Mouse (Mus musculus): ENCODE data around the gene Sacm1l. TPM values are rescaled to one million over a fixed set of nuclear protein-coding genes. Genes with fewer than 3 reads are reported as not detected.

Sacm1l gene
- polyA plus RNA-seq, 1 experiment from 2014 or later: 51.6 TPM

DNA sequence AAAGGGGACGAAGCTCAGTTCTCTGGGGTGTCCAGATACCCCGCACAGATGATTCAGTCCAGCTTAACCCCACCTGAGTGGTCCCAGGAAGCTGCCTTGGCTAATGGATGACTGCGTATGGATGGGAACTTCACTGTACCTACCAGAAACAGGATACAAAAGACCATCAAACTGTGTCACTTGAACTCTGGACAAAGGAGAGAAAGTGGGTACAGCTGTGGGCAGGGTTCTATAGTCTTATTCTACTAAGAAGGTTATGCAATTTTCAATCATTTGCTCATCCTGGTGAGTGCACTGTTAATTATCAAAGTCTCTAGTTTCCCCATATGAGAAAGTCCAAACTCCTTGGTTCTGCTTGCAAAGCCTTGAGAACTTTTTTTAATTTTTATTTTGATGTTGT is 103.4 kb downstream of the Sacm1l start:
- ATAC-seq (replicated peaks; ENCODE audit: extremely low read depth, insufficient read depth, low FRiP score): no peak
- no peaks in the 10 kb centered on the region for H3K36me3 ChIP-seq (ENCODE audit: control insufficient read depth, insufficient read depth)
- H3K4me3 ChIP-seq (ENCODE audit: low read length): no peak overlapping the region
- H3K4me2 ChIP-seq (ENCODE audit: low read depth, low read length): no peak overlapping the region
- no peaks in the 10 kb centered on the region for H3K4me1 ChIP-seq (ENCODE audit: control insufficient read depth, insufficient read depth, low read length)
- H3K9ac ChIP-seq (ENCODE audit: low read length): no peak overlapping the region
- no peaks in the 10 kb centered on the region for H3K27me3 ChIP-seq (ENCODE audit: control insufficient read depth, insufficient read depth, low read length)
- H3K27ac ChIP-seq (ENCODE audit: low read length): no peak overlapping the region
- no peaks in the 10 kb centered on the region for H3K9me3 ChIP-seq (replicated peaks; ENCODE audit: control insufficient read depth, low read length)
- 90% methylated on average over 3 of the region's 3 CpGs for WGBS

DNA sequence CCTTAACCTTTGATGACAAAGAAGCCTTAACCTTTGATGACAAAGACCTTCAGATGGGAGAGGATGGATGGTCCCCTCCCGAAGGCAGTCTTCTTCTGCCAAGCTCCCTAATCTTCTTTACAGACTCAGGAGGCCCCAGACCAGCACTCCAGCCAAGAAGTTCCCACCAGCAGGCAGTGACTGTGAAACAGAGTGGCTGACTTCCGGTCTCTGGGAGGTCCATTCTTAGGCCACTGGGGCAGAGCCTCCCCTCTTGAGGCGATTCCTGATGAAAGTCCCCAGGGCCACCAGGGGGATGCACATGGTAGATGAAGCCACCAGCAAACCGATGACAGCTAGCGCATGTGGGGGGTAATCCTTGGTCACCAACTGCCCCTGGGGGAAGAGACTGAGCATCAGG is 107.2 kb downstream of the Sacm1l start:
- Histone ChIP-seq H3K36me3 (ENCODE audit: control insufficient read depth, insufficient read depth) (no peaks in the 10 kb centered on the region), H3K27me3 (ENCODE audit: control insufficient read depth, insufficient read depth, low read length) (no peaks in the 10 kb centered on the region), H3K4me3 (ENCODE audit: low read length) (no peak overlapping the region), H3K4me2 (ENCODE audit: low read depth, low read length) (no peak overlapping the region), H3K9me3 (replicated peaks; ENCODE audit: control insufficient read depth, low read length) (no peaks in the 10 kb centered on the region), H3K9ac (ENCODE audit: low read length) (no peak overlapping the region), H3K27ac (ENCODE audit: low read length) (no peak overlapping the region), H3K4me1 (ENCODE audit: control insufficient read depth, insufficient read depth, low read length) (no peaks in the 10 kb centered on the region)
- 60% methylated on average over 5 of the region's 5 CpGs for WGBS
- ATAC-seq (replicated peaks; ENCODE audit: extremely low read depth, insufficient read depth, low FRiP score): no peak

DNA sequence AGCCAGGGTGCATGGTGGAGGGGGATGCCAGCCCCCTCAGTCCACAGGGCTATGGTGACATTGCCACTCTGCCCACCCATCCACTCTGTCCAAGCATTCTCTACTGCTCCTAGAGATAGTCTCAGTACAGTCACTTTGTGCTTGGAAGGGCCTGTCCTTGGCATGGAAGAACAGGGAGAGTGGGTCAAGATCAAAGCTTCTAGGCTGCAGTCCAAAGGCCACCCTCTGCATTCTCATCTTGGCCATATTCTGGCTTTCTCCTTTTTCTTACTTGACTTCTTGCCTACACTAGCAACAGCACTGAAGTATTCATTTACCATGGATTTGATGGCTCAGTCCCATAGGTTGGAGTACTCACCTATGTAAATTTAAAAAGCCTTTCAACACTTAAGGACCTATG is 108.7 kb downstream of the Sacm1l start:
- Histone ChIP-seq H3K36me3 (ENCODE audit: control insufficient read depth, insufficient read depth) (no peaks in the 10 kb centered on the region), H3K9ac (ENCODE audit: low read length) (no peak overlapping the region), H3K27me3 (ENCODE audit: control insufficient read depth, insufficient read depth, low read length) (no peaks in the 10 kb centered on the region), H3K9me3 (replicated peaks; ENCODE audit: control insufficient read depth, low read length) (no peaks in the 10 kb centered on the region), H3K4me1 (ENCODE audit: control insufficient read depth, insufficient read depth, low read length) (no peaks in the 10 kb centered on the region), H3K27ac (ENCODE audit: low read length) (no peak overlapping the region), H3K4me2 (ENCODE audit: low read depth, low read length) (no peak overlapping the region), H3K4me3 (ENCODE audit: low read length) (no peak overlapping the region)
- ATAC-seq (replicated peaks; ENCODE audit: extremely low read depth, insufficient read depth, low FRiP score): no peak

DNA sequence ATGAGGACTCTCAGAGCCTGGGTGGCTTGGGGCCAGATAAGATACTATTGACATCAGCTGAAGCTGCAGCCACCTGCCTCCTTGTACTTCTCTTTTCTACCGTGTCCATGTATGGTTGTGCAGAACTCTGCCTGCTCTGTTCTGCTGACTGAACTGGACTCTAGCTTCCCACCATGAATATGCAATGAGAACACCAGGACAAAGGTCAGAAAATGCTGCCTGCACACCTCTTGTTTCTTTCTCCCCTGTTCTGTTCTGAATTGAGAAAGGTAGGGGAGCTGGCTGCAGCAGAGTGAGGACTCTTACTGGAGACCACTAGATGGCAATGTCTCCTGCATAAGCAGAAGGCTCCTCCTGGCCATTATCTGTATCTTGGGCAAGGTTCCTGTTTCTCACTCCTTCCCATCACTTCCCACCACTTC is 109.1 kb downstream of the Sacm1l start:
- Histone ChIP-seq H3K9me3 (replicated peaks; ENCODE audit: control insufficient read depth, low read length) (no peaks in the 10 kb centered on the region), H3K36me3 (ENCODE audit: control insufficient read depth, insufficient read depth) (no peaks in the 10 kb centered on the region), H3K9ac (ENCODE audit: low read length) (no peak overlapping the region), H3K4me1 (ENCODE audit: control insufficient read depth, insufficient read depth, low read length) (no peaks in the 10 kb centered on the region), H3K4me3 (ENCODE audit: low read length) (no peak overlapping the region), H3K27ac (ENCODE audit: low read length) (no peak overlapping the region), H3K27me3 (ENCODE audit: control insufficient read depth, insufficient read depth, low read length) (no peaks in the 10 kb centered on the region), H3K4me2 (ENCODE audit: low read depth, low read length) (no peak overlapping the region)
- ATAC-seq (replicated peaks; ENCODE audit: extremely low read depth, insufficient read depth, low FRiP score): no peak
- WGBS: 45% methylated on average over 1 of the region's 1 CpGs

DNA sequence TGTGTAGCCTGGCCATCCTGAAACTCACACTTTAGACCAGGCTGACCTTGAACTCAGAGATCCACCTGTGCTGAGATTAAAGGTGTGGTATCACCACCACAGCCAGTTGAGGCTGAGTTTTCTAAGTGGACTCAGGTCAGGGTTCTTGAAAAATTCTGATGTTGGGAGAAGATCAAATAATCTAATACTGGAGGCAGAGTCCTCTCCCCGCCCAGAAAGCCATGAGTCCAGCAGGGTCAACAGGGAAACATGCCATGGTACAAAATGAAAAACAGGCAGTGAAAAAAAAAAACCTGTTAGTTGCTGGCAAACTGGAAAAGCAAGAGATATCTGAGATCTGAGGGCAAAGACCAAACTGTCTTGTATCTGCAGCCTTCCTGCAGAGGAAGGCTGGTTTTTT is 110.5 kb downstream of the Sacm1l start:
- no peak for ATAC-seq (replicated peaks; ENCODE audit: extremely low read depth, insufficient read depth, low FRiP score)
- H3K9ac ChIP-seq (ENCODE audit: low read length): no peak overlapping the region
- H3K4me1 ChIP-seq (ENCODE audit: control insufficient read depth, insufficient read depth, low read length): no peaks in the 10 kb centered on the region
- H3K27ac ChIP-seq (ENCODE audit: low read length): no peak overlapping the region
- no peaks in the 10 kb centered on the region for H3K36me3 ChIP-seq (ENCODE audit: control insufficient read depth, insufficient read depth)
- no peaks in the 10 kb centered on the region for H3K27me3 ChIP-seq (ENCODE audit: control insufficient read depth, insufficient read depth, low read length)
- H3K4me2 ChIP-seq (ENCODE audit: low read depth, low read length): no peak overlapping the region
- no peaks in the 10 kb centered on the region for H3K9me3 ChIP-seq (replicated peaks; ENCODE audit: control insufficient read depth, low read length)
- WGBS: 84% methylated on average over 1 of the region's 1 CpGs
- H3K4me3 ChIP-seq (ENCODE audit: low read length): no peak overlapping the region

Other genes starting within 250 kb of the Sacm1l start
- gene Lars2, start 162.8 kb upstream of the Sacm1l start, polyA plus RNA-seq (2015; fragmentation: Nextera tagmentation; extraction: Ambion mirVana): 547 and 728 TPM in 2 replicates
- 56.6 and 62.4 TPM in 2 replicates for gene Limd1, start 51.1 kb upstream of the Sacm1l start, polyA plus RNA-seq (2015; fragmentation: Nextera tagmentation; extraction: Ambion mirVana)
- 0.09 and 0.25 TPM in 2 replicates for gene Slc6a20b, start 102.8 kb downstream of the Sacm1l start, polyA plus RNA-seq (2015; fragmentation: Nextera tagmentation; extraction: Ambion mirVana)
- 2.2 and 8.4 TPM in 2 replicates for gene Ccr9, start 148.7 kb downstream of the Sacm1l start, polyA plus RNA-seq (2015; fragmentation: Nextera tagmentation; extraction: Ambion mirVana)
- 0.30 and 0.34 TPM in 2 replicates for gene Slc6a20a, start 149.1 kb downstream of the Sacm1l start, polyA plus RNA-seq (2015; fragmentation: Nextera tagmentation; extraction: Ambion mirVana)
- gene Lztfl1, start 187.9 kb downstream of the Sacm1l start, polyA plus RNA-seq (2015; fragmentation: Nextera tagmentation; extraction: Ambion mirVana): 33.9 and 39.0 TPM in 2 replicates